Mouse (Mus musculus) embryonic fibroblast, embryonic 13.5 days (primary cell): Measurements from ENCODE around the gene Mapt.

Experiments used
- CTCF ChIP-seq: IDR thresholded peaks from 2 replicates; pipeline ENCODE4 v1.5.1; 2011; ENCODE audit warnings: mild to moderate bottlenecking, control low read depth, low read length, moderate library complexity, borderline replicate concordance; ENCODE audit not compliant: insufficient read depth
- POLR2A ChIP-seq: IDR thresholded peaks from 2 replicates; pipeline ENCODE4 v1.6.1; 2011; ENCODE audit warnings: low read depth, mild to moderate bottlenecking, control low read depth, low read length, moderate library complexity

- TF ChIP-seq CTCF: no peak
- TF ChIP-seq POLR2A: no peak
These were observed 132.8 kb downstream of the Mapt start for GRCm38 (mm10) chr11:104363823-104364600.
